Comparison of ENCODE assay signal across 4 mouse cellular contexts in the genomic region with DNA sequence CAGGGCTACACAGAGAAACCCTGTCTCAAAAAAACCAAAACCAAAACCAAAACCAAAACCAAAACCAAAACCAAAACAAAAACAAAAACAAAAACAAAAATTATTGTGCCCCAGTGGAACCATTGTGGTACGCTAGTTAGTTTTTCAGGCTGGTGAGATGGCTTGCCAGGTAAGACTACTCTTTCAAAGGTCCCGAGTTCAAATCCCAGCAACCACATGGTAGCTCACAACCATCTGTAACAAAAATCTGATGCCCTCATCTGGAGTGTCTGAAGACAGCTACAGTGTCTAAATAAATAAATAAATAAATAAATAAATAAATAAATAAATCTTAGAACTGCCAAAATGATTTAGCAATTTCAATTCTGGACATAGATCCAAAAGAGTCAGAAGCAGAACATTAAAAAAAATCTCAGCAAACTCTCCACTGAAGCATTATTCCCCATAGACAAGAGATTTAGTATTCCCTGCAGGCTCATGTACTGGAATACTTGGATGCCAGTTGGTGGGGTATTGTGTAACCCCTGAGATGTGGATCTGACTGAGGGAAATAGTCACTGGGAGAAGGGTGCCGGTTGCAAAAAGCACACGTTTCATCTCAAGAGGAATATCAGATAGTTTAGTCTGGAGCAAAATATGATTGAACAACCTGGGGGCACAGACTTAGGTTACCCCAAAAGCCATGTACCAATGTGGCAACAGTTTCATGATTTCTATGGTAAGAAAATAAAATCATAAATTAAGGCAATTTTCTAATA. TPM values are rescaled to one million over a fixed set of nuclear protein-coding genes. Genes with fewer than 3 reads are reported as not detected.
"Had no signal": no experiment of that assay in that cellular context is flagged by ENCODE, and none has a peak within 500 bp of the region (broad histone marks: within the 10 kb centered on the region; RNA-seq: fewer than 3 reads in every experiment).

No protein-coding gene starts in this region.

RNA-seq across cellular contexts. Expression of a gene that starts 31.2 kb away (rescaled TPM):
- polyA plus RNA-seq: midbrain, embryonic 12.5 days; neural tube, embryonic 11.5 days; neural tube, embryonic 15.5 days; stomach, embryonic 14.5 days had no signal
